Mouse (Mus musculus) left cerebral cortex, adult 11 months (tissue): ENCODE data around the gene 3110040N11Rik.

Experiments used
- DNase-seq: peaks from one replicate; pipeline ENCODE4 v3.0.0; 2022; ENCODE audit warnings: low spot score

3110040N11Rik gene

GRCm38 (mm10) chr7:81738720-81739385 lies 50.4 kb downstream of the 3110040N11Rik start:
- DNase-seq, result no peak

- no peak for DNase-seq
Measured at GRCm38 (mm10) chr7:81735300-81736048, 53.8 kb downstream of the 3110040N11Rik start.

GRCm38 (mm10) chr7:81732183-81733089 lies 56.8 kb downstream of the 3110040N11Rik start:
- no peak for DNase-seq
